10 mouse cellular contexts compared by ENCODE assay signal in genomic region chr10:29106962-29107361, GRCm38 (mm10). TPM values are rescaled to one million over a fixed set of nuclear protein-coding genes. Genes with fewer than 3 reads are reported as not detected.
DNase-seq lines count a peak whose midpoint lies in the region; ATAC-seq and TF ChIP-seq lines count a peak whose summit lies in the region.
"Had no signal": no experiment of that assay in that cellular context is flagged by ENCODE, and none has a peak within 500 bp of the region (broad histone marks: within the 10 kb centered on the region; RNA-seq: fewer than 3 reads in every experiment).

No protein-coding gene starts in this region.

- 12% methylated on average over 4 of the region's 4 CpGs for WGBS in liver, postnatal 0 days (ENCODE audit: insufficient replicate concordance)
- 16% methylated on average over 4 of the region's 4 CpGs for WGBS in neural tube, embryonic 14.5 days

- no peak overlapping the region for H3K27ac ChIP-seq in liver, postnatal 0 days (ENCODE audit: low read depth)
- no peak overlapping the region for H3K27ac ChIP-seq in neural tube, embryonic 14.5 days (ENCODE audit: low read depth, low read length)

- peak; percentile 62 for TF ChIP-seq CTCF in liver, postnatal 0 days (IDR thresholded peaks at IDR 0.05; ENCODE audit: low read depth)

- no peak for TF ChIP-seq EP300 in liver, postnatal 0 days (IDR thresholded peaks at IDR 0.05; ENCODE audit: low read depth)

- no peaks in the 10 kb centered on the region for H3K36me3 ChIP-seq in liver, postnatal 0 days (replicated peaks; ENCODE audit: insufficient read depth, low read length)
- no peaks in the 10 kb centered on the region for H3K36me3 ChIP-seq in neural tube, embryonic 14.5 days (ENCODE audit: control insufficient read depth, insufficient read depth, low read length)

- ATAC-seq in cerebellum, adult (ENCODE audit: insufficient number of reproducible peaks, low FRiP score, low TSS enrichment): peak; percentile 40; the same call in 1 of the 2 replicates
- no peak for ATAC-seq in liver, postnatal 0 days
- ATAC-seq in common myeloid progenitor, adult 5-6 weeks (replicated peaks; ENCODE audit: low read depth, poor library complexity, severe bottlenecking): 0 out of 2 replicates have a peak, but pooled peaks have one; percentile 60
- ATAC-seq in neural tube, embryonic 14.5 days (ENCODE audit: low read depth): peak; percentile 56; the same call in 1 of the 2 replicates

- H3K4me3 ChIP-seq in liver, postnatal 0 days (ENCODE audit: low read depth, low read length): no peak overlapping the region
- H3K4me3 ChIP-seq in neural tube, embryonic 14.5 days (ENCODE audit: low read depth, low read length): no peak overlapping the region
- H3K4me3 ChIP-seq: megakaryocyte, embryonic 14.5 days had no signal

- no peaks in the 10 kb centered on the region for H3K4me1 ChIP-seq in liver, postnatal 0 days (ENCODE audit: insufficient read depth)
- H3K4me1 ChIP-seq in neural tube, embryonic 14.5 days (ENCODE audit: control insufficient read depth, insufficient read depth, low read length): no peaks in the 10 kb centered on the region
- H3K4me1 ChIP-seq: megakaryocyte, embryonic 14.5 days had no signal

- H3K4me2 ChIP-seq in liver, postnatal 0 days (ENCODE audit: low read depth, low read length): no peak overlapping the region
- no peak overlapping the region for H3K4me2 ChIP-seq in neural tube, embryonic 14.5 days (ENCODE audit: low read depth, low read length)

- H3K9ac ChIP-seq in liver, postnatal 0 days (replicated peaks): no peak overlapping the region
- H3K9ac ChIP-seq in neural tube, embryonic 14.5 days (replicated peaks; ENCODE audit: low read depth, low read length): no peak overlapping the region

- no peaks in the 10 kb centered on the region for H3K27me3 ChIP-seq in liver, postnatal 0 days (ENCODE audit: insufficient read depth, low read length)
- no peaks in the 10 kb centered on the region for H3K27me3 ChIP-seq in neural tube, embryonic 14.5 days (ENCODE audit: control insufficient read depth, insufficient read depth, low read length)
- H3K27me3 ChIP-seq: megakaryocyte, embryonic 14.5 days had no signal

- DNase-seq in cerebellum, adult 11-12 months: no peak
- no peak for DNase-seq in liver, postnatal 0 days
- DNase-seq in liver: no peak
- DNase-seq in spleen, postnatal 4 days (ENCODE audit: low spot score in 2 of 2): no peak
- no peak for DNase-seq in layer of hippocampus, postnatal 10 days (ENCODE audit: low spot score in 2 of 2)
- DNase-seq: B cell, adult 2 months had no signal

- no peaks in the 10 kb centered on the region for H3K9me3 ChIP-seq in liver, postnatal 0 days (ENCODE audit: low read length)
- no peaks in the 10 kb centered on the region for H3K9me3 ChIP-seq in neural tube, embryonic 14.5 days (ENCODE audit: control insufficient read depth, low read length)
- H3K9me3 ChIP-seq: megakaryocyte, embryonic 14.5 days had no signal

RNA-seq across cellular contexts. Expression of gene Soga3, which starts 36.7 kb away (rescaled TPM):
- polyA plus RNA-seq in liver, postnatal 0 days (2015; fragmentation: Nextera tagmentation; extraction: Ambion mirVana): not detected in 2 replicates
- not detected in 2 replicates for total RNA-seq in common myeloid progenitor, adult 5-6 weeks (2017)
- 104 and 110 TPM in 2 replicates for polyA plus RNA-seq in neural tube, embryonic 14.5 days (2014; fragmentation: Nextera tagmentation; extraction: Ambion mirVana)
- total RNA-seq in layer of hippocampus, postnatal 10 days (2021): 100 to 1,000 TPM; 171 to 188 TPM

Comparison
In these comparisons a context has a peak if more than half of its experiments do, and no peak if none do; other contexts are left out.
1. RNA of gene Soga3, which starts 36.7 kb away (total RNA-seq): 171 to 188 TPM in layer of hippocampus, postnatal 10 days; not detected in common myeloid progenitor, adult 5-6 weeks; every median in the first group is over 100 times any median in the second.